Mouse (Mus musculus): ENCODE data around the gene 2900026A02Rik. TPM values are rescaled to one million over a fixed set of nuclear protein-coding genes. Genes with fewer than 3 reads are reported as not detected.

Gene 2900026A02Rik
- total RNA-seq, 2 experiments from 2014 or later, result 39.6 to 45.1 TPM

DNA sequence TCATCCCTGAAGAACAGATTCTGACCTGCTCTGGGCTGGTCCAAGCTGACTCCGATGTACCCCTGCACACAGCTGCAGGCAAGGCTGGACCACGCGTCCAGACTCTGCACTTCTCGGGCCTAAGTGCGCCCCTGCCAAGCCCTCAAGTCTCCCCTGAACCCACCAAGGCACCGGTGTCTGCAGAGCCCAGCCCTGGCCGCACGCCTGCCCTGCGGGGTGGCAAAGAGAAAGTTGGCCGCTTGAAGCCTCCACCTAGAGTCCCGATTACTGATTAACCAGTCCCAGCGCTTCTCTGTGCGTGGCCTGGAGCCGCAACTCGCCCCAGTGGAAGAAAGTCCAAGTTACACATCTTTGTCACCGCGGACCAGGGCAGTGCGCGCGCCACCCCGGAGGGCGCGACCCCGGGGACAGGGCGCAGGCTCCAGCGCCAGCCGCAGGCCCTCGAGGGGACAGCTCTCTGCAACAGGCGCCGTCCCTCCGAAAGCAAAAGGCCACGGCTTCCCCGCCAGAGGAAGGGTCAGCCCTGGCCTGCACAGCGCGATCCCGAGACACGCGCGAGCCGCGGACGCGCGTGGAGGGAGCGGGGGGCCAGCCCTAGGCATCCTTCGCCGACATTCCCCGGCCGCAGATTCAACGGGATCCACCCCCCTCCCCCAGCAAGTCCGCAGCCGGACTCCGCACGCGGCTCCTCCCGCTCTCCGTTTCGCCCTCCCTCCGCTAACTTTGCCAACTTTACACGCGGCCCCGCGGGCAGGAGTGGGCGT, 471 bp downstream of the 2900026A02Rik start:
- H3K4me3 ChIP-seq, result peak overlapping the region; percentile 75
- no peak; the same call in 1 of the 2 replicates for TF ChIP-seq CTCF (IDR thresholded peaks at IDR 0.05)
- intact Hi-C loops (cut with DNase I), result loop anchor here (1.0 kb wide), 1 partner anchor 40 kb away; no protein-coding TSS in a partner anchor
- H3K27ac ChIP-seq, result peak overlapping the region; percentile 52
- DNase-seq (ENCODE audit: extremely low spot score in 1 of 2, low spot score in 2 of 2), result no peak

DNA sequence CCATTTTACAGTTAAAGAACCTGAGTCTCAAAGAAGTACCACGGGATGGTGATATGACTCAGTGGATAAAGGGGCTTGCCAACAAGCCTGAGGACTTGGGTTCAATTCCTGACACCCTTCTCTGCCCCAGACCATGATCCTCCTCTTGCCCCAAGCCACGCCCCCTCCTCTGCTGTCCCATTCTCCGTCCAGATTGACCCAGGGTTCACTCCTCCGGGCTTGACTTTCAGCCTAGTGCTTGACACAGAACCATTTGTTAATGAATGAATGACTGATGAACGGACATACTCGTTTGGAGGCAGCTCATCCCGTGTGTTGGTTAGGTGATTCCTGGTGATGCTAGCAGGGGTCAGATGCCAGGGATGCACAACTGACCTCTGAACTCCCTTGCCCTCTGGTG, 1.2 kb downstream of the 2900026A02Rik start:
- TF ChIP-seq CTCF (IDR thresholded peaks at IDR 0.05), result no peak
- intact Hi-C loops (cut with DNase I), result no loop called here
- no peak overlapping the region for H3K4me3 ChIP-seq
- no peak for DNase-seq (ENCODE audit: extremely low spot score in 1 of 2, low spot score in 2 of 2)
- H3K27ac ChIP-seq, result no peak overlapping the region

DNA sequence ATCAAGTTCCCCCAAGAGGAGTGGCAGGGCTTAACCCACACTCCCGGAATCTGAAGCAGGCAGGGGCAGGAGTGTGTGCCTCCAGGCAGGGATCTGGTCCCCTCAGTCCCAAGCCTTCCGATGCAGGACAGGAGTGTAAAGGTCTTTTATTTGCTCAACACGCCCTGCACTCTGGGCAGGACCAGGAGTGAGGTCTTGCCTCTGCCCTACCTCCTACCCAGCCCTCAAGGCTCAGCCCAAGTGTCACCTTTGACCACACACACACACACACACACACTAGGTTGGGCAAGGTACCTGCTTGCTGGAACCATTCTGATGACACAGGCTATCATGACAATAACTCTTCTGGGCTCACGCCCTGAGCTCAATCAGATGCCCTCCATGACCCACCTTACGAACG, 1.6 kb downstream of the 2900026A02Rik start:
- Histone ChIP-seq H3K4me3 (no peak overlapping the region), H3K27ac (no peak overlapping the region)
- no peak for TF ChIP-seq CTCF (IDR thresholded peaks at IDR 0.05)
- no peak for DNase-seq (ENCODE audit: extremely low spot score in 1 of 2, low spot score in 2 of 2)
- intact Hi-C loops (cut with DNase I), result no loop called here

DNA sequence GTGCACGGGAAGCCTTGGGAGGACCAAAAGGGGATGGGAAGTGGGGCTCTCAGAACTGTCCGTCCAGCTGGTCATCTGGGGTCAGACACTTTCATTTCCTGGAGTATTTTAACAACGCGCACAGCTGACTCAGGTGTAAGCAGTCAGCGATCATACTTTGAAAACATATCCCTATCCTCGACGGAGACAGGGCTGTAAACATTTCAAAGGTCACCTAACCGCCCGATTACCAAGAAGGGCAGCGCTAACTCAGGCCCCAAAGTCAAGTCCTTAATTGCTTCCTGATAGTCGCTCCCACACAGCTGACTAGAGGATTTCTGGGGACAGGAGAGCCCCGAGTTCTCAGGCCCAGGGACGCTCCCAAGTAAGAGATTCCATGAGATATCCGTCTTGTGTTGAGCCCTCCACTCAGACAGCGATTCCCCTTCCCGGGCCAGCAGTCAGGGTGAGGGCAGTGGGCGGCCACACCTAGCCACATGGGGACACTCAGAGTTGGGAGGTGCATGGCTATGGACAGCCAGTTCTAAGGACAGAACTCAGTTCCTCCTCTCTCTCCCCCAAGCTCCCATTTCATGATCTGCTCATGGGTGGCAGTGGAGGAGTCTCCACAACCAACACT, 2.3 kb downstream of the 2900026A02Rik start:
- intact Hi-C loops (cut with DNase I), result no loop called here
- no peak for TF ChIP-seq CTCF (IDR thresholded peaks at IDR 0.05)
- Histone ChIP-seq H3K27ac (no peak overlapping the region), H3K4me3 (no peak overlapping the region)
- DNase-seq (ENCODE audit: extremely low spot score in 1 of 2, low spot score in 2 of 2), result no peak

DNA sequence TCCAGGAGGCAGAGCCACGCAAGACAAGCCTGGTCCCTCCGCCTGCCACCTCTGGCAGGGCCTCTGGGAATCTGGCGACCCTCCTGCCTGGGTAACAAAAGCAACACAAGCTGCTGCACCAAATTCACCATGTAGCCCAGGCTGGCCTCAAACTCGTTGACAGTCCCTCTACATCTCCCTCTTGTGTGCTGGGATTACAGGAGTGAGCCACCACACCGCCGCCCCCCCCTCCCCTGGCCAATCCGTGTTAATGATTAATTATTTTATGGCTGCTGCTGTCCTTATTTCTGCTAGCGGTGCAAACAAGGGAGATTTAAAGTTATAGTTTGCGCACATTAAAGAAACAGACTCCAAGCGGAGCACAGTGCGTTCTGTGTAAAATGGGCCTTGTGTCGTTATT, 4.0 kb downstream of the 2900026A02Rik start:
- TF ChIP-seq CTCF (IDR thresholded peaks at IDR 0.05), result no peak
- no peak for DNase-seq (ENCODE audit: extremely low spot score in 1 of 2, low spot score in 2 of 2)
- Histone ChIP-seq H3K27ac (peak overlapping the region; percentile 5), H3K4me3 (no peak overlapping the region)
- intact Hi-C loops (cut with DNase I), result no loop called here

DNA sequence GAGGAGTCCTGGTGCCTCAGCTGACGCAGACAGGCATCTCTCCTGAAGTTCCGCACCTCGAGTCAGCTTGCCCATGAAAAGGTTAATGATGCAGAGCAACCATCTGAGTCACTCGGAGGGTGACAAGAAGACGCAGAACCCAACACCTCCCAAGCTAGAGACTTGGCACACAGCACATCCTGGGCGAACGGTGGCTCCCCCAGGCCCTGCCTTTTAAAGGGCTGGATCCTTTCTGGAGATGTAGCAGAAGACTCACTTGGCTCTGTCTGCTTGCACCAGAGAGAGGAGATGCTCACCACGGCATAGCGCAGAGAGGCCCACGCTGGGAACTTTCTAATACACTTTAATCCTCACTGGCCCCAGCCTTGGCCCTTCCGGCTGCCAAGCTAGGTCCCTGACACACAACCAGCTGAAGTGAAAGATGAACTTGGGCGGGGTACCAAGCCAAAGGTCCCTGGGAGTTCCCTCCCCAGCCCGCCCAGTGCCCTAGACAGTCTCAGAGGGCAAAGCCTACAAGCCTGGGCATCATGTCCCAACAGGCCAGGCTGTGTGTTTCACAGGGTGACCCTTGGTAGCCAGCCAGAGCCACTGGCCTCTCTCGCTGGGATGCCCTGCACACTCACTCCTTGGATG, 4.6 kb downstream of the 2900026A02Rik start:
- no peak overlapping the region for H3K4me3 ChIP-seq
- peak in 1 of 2 experiments; percentile 43 for DNase-seq (ENCODE audit: extremely low spot score in 1 of 2, low spot score in 2 of 2)
- intact Hi-C loops (cut with DNase I), result no loop called here
- H3K27ac ChIP-seq, result peak overlapping the region; percentile 53
- TF ChIP-seq CTCF (IDR thresholded peaks at IDR 0.05), result no peak

DNA sequence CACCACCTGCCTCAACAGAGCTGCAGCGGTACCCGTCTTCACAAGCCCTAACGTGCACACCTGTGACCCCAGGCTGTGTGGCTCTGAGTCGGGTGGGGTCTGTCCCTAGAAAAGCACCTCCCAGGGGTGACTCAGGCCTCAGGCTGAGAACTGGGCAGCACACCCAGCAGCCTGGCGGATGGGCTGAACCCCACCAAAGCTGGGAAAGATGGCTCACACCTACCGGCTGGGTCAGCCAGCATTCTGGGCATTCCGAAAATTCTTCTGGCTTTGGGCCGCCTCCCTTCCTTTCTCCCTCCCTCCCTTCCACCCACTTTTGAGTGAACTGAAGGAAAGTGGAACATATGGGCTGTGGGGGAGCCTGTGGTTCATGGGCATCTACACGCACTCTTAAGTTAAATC, 5.4 kb downstream of the 2900026A02Rik start:
- Histone ChIP-seq H3K27ac (peak overlapping the region; percentile 53; the same call in 1 of the 2 replicates), H3K4me3 (no peak overlapping the region)
- intact Hi-C loops (cut with DNase I), result no loop called here
- TF ChIP-seq CTCF (IDR thresholded peaks at IDR 0.05), result no peak
- DNase-seq (ENCODE audit: extremely low spot score in 1 of 2, low spot score in 2 of 2), result peak in 1 of 2 experiments; percentile 54

DNA sequence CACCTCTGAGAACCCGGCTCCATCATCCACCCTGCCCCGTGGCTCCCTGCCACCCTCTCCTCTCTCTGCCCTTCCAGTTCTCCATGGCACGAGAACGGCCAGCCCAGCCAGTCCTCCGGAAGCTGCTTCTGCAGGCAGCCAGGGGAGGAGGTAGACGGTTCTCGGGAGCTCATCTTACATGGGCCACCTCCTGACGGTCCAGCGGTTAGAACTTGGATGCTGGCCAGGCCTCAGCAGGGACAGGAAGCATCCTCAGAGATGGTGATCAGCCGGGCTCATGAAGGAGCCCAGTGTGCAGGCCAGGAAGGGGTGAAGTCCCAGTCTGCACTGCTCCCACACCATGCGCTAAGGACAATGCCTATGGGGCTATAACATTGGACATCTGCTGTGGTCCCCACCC, 6.6 kb downstream of the 2900026A02Rik start:
- H3K27ac ChIP-seq, result no peak overlapping the region
- intact Hi-C loops (cut with DNase I), result no loop called here
- H3K4me3 ChIP-seq, result no peak overlapping the region
- TF ChIP-seq CTCF (IDR thresholded peaks at IDR 0.05), result no peak
- DNase-seq (ENCODE audit: extremely low spot score in 1 of 2, low spot score in 2 of 2), result no peak

DNA sequence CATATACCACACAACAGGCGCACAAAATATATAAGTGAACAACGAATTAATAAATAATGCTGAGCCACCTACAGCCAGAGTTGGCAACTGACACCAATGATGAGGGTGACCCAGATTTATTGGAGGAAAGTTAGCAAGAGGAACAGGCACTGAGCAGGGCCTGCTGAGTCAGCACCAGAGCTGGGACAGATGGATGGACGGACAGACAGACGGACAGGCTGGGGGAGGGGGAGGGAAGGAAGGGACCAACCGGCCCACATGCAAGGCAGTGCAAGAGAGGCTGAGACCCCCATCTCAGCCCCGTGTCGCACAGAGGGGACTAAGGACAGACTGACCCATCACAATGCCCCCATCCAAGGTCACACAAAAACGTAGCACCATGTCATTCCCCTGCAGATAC, 7.0 kb downstream of the 2900026A02Rik start:
- TF ChIP-seq CTCF (IDR thresholded peaks at IDR 0.05), result no peak
- Histone ChIP-seq H3K27ac (no peak overlapping the region), H3K4me3 (no peak overlapping the region)
- intact Hi-C loops (cut with DNase I), result no loop called here
- no peak for DNase-seq (ENCODE audit: extremely low spot score in 1 of 2, low spot score in 2 of 2)

DNA sequence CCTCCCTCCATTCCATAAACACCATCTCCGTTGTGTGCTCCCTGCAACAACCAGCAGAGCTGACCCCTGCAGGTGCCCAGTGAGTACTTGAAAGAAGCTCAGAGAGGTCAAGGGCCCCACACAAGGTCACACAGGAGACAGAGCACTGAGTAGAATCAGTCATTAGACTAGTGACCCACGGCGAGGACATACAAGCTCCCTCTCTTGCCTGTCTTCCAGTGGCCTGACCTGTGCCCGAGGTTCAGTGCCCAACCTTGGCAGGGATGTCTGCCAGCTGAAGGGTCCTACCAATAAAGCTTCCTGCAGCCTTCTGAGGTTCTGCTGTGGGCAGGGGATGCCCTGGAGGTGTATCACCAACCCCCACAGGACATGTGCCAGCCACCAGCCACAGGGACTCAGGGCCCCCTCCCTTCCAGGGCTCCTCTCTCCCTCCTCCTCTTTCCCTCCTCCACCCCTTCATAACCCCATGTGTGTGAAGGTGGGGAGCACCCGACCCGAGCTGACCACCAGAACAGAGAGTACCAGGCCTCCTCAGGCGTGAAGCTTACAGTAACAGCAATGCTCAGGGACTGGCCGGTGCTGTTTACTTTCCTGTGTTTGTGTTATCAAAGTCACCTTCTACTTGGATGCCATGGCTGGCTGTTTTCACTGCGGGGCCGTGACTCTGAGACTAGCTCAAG, 8.7 kb downstream of the 2900026A02Rik start:
- no peak for TF ChIP-seq CTCF (IDR thresholded peaks at IDR 0.05)
- intact Hi-C loops (cut with DNase I), result no loop called here
- Histone ChIP-seq H3K27ac (no peak overlapping the region), H3K4me3 (no peak overlapping the region)
- DNase-seq (ENCODE audit: extremely low spot score in 1 of 2, low spot score in 2 of 2), result no peak

DNA sequence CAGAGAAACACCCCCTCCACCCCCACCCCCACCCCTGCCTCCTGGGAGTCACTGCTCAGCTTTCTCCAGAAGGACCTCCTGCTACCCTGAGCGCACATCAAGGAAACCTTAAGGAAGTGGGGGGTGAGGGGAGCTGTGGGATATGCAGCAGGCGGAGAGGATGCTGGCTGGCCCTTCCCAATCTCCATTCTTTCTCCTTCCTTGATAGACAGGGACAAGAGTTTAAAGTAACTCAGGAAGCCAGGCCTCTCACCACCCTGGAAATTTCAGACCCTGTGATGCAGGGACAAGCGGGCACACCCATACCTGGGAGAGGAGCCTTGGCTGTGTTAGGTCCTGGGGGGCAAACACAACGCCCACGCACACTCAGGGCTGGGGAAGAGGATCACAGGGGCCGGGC, 10.7 kb downstream of the 2900026A02Rik start:
- H3K27ac ChIP-seq, result peak overlapping the region; percentile 6; the same call in 1 of the 2 replicates
- TF ChIP-seq CTCF (IDR thresholded peaks at IDR 0.05), result no peak
- DNase-seq (ENCODE audit: extremely low spot score in 1 of 2, low spot score in 2 of 2), result no peak
- intact Hi-C loops (cut with DNase I), result no loop called here
- H3K4me3 ChIP-seq, result no peak overlapping the region

DNA sequence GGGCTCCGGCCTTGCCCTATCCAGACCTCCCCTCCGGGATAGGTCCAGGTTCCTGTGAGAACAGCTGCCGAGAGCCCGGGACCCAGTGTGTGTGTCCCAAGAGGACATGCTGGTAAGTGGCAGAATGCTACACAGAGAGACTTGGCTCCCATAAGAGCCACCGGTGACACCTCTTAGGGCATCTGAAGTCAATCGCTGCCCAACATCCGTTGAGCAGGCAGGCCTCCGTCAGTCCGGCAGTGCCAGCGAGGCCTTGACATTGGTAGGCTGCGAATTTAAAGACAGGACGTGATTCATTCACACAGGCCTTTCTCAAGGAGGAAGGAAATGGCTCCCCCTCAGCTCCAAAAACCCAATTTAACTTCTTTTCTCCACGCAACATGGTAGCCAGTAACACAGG, 11.1 kb downstream of the 2900026A02Rik start:
- intact Hi-C loops (cut with DNase I), result no loop called here
- Histone ChIP-seq H3K27ac (peak overlapping the region; percentile 83), H3K4me3 (no peak overlapping the region)
- TF ChIP-seq CTCF (IDR thresholded peaks at IDR 0.05), result no peak
- no peak for DNase-seq (ENCODE audit: extremely low spot score in 1 of 2, low spot score in 2 of 2)

Data from left cerebral cortex, adult 2 months (tissue).